Comparison of ENCODE assay signal across 9 mouse cellular contexts in genomic region chr12:58947231-58947630, GRCm38 (mm10).
DNase-seq lines count a peak whose midpoint lies in the region; ATAC-seq and TF ChIP-seq lines count a peak whose summit lies in the region.
"Had no signal": no experiment of that assay in that cellular context is flagged by ENCODE, and none has a peak within 500 bp of the region (broad histone marks: within the 10 kb centered on the region; RNA-seq: fewer than 3 reads in every experiment).

No protein-coding gene starts in this region.

- no peak overlapping the region for H3K4me3 ChIP-seq in forebrain, embryonic 10.5 days
- H3K4me3 ChIP-seq in forebrain, embryonic 12.5 days (replicated peaks), result no peak overlapping the region
- no peak overlapping the region for H3K4me3 ChIP-seq in C2C12 (ENCODE audit: insufficient read depth, poor library complexity, severe bottlenecking)
- H3K4me3 ChIP-seq in liver, embryonic 14.5 days (ENCODE audit: insufficient read depth in 1 of 2, low read depth in 2 of 2, low read length in 2 of 2), result no peak overlapping the region
- H3K4me3 ChIP-seq: megakaryocyte, embryonic 14.5 days had no signal

- 29% methylated on average over 4 of the region's 4 CpGs for WGBS in forebrain, embryonic 10.5 days
- WGBS in forebrain, embryonic 12.5 days, result 21% methylated on average over 4 of the region's 4 CpGs
- WGBS in liver, embryonic 14.5 days (ENCODE audit: insufficient replicate concordance), result 15% methylated on average over 4 of the region's 4 CpGs

- peak; percentile 38 for DNase-seq in forebrain, embryonic 10.5 days (ENCODE audit: extremely low spot score, low spot score)
- peak; percentile 26 for DNase-seq in brain, embryonic 18.5 days (ENCODE audit: low read depth, low spot score)
- DNase-seq in kidney, adult 9 months, result peak; percentile 55
- peak; percentile 16 to 29 (median 23) for DNase-seq in liver, embryonic 14.5 days (ENCODE audit: low read depth in 3 of 3, low spot score in 3 of 3)
- DNase-seq in right cerebral cortex, postnatal 36 days (ENCODE audit: low spot score in 2 of 2), result peak; percentile 42 to 55

- H3K27me3 ChIP-seq in forebrain, embryonic 10.5 days (ENCODE audit: poor library complexity, severe bottlenecking), result no peaks in the 10 kb centered on the region
- H3K27me3 ChIP-seq in forebrain, embryonic 12.5 days, result no peaks in the 10 kb centered on the region
- no peaks in the 10 kb centered on the region for H3K27me3 ChIP-seq in C2C12 (ENCODE audit: control insufficient read depth, insufficient read depth, insufficient read length)
- no peaks in the 10 kb centered on the region for H3K27me3 ChIP-seq in liver, embryonic 14.5 days (ENCODE audit: control insufficient read depth, insufficient read depth, low read length)
- H3K27me3 ChIP-seq: megakaryocyte, embryonic 14.5 days had no signal

- H3ac ChIP-seq in C2C12 (ENCODE audit: control insufficient read depth, insufficient read length, low read depth), result no peak overlapping the region

- no peaks in the 10 kb centered on the region for H3K79me2 ChIP-seq in C2C12 (ENCODE audit: control insufficient read depth, insufficient read depth)

- H3K36me3 ChIP-seq in forebrain, embryonic 10.5 days (replicated peaks), result no peaks in the 10 kb centered on the region
- H3K36me3 ChIP-seq in forebrain, embryonic 12.5 days (replicated peaks), result no peaks in the 10 kb centered on the region
- no peaks in the 10 kb centered on the region for H3K36me3 ChIP-seq in C2C12 (ENCODE audit: control insufficient read depth, insufficient read depth)
- H3K36me3 ChIP-seq in liver, embryonic 14.5 days (replicated peaks; ENCODE audit: control insufficient read depth, insufficient read depth, low read depth), result no peaks in the 10 kb centered on the region

- H3K9ac ChIP-seq in forebrain, embryonic 12.5 days, result no peak overlapping the region
- H3K9ac ChIP-seq in liver, embryonic 14.5 days (replicated peaks), result no peak overlapping the region

- no peaks in the 10 kb centered on the region for H3K4me1 ChIP-seq in forebrain, embryonic 10.5 days
- no peaks in the 10 kb centered on the region for H3K4me1 ChIP-seq in forebrain, embryonic 12.5 days
- H3K4me1 ChIP-seq in liver, embryonic 14.5 days (replicated peaks; ENCODE audit: control insufficient read depth in 2 of 2, insufficient read depth in 2 of 2, low read length in 1 of 2), result no peaks in the 10 kb centered on the region

- no peak for ATAC-seq in forebrain, embryonic 12.5 days (ENCODE audit: low FRiP score)
- peak; percentile 65 for ATAC-seq in frontal cortex, adult (ENCODE audit: low TSS enrichment)
- ATAC-seq in liver, embryonic 14.5 days (ENCODE audit: insufficient read depth), result no peak

- peak; percentile 55 for TF ChIP-seq CTCF in C2C12 (IDR thresholded peaks at IDR 0.05; ENCODE audit: control insufficient read depth, insufficient read depth, insufficient read length)
- peak; percentile 86 for TF ChIP-seq CTCF in liver, embryonic 14.5 days (IDR thresholded peaks at IDR 0.05; ENCODE audit: low read depth)

- H3K79me3 ChIP-seq in C2C12 (ENCODE audit: low read depth), result no peaks in the 10 kb centered on the region

- H3K4me2 ChIP-seq in forebrain, embryonic 12.5 days, result no peak overlapping the region
- no peak overlapping the region for H3K4me2 ChIP-seq in liver, embryonic 14.5 days (ENCODE audit: low read depth)

- no peak for TF ChIP-seq EP300 in liver, embryonic 14.5 days (IDR thresholded peaks at IDR 0.05; ENCODE audit: low read depth)

- H3K9me3 ChIP-seq in forebrain, embryonic 10.5 days, result no peaks in the 10 kb centered on the region
- no peaks in the 10 kb centered on the region for H3K9me3 ChIP-seq in forebrain, embryonic 12.5 days
- H3K9me3 ChIP-seq in liver, embryonic 14.5 days (ENCODE audit: control insufficient read depth, low read length), result no peaks in the 10 kb centered on the region
- H3K9me3 ChIP-seq: megakaryocyte, embryonic 14.5 days had no signal

- H3K27ac ChIP-seq in forebrain, embryonic 10.5 days, result no peak overlapping the region
- H3K27ac ChIP-seq in forebrain, embryonic 12.5 days, result no peak overlapping the region
- no peak overlapping the region for H3K27ac ChIP-seq in liver, embryonic 14.5 days

TF ChIP-seq in C2C12, 6 proteins besides CTCF, POLR2A, EP300 and RAD21:
- TF ChIP-seq USF1 (IDR thresholded peaks at IDR 0.05; ENCODE audit: low read depth) (no peak), CEBPB (IDR thresholded peaks at IDR 0.05; ENCODE audit: low read depth) (no peak), MYOG (IDR thresholded peaks at IDR 0.05; ENCODE audit: control insufficient read depth, extremely low read depth, insufficient read length) (no peak), MYOD1 (IDR thresholded peaks at IDR 0.05; ENCODE audit: control insufficient read depth, insufficient read length, low read depth) (no peak), FOSL1 (IDR thresholded peaks at IDR 0.05; ENCODE audit: insufficient read depth, low read length, poor library complexity, severe bottlenecking) (no peak)
